Mouse (Mus musculus) embryo, embryonic 11.5 days (tissue): ENCODE measurements around the gene H2-DMa.

Source experiments
- DNase-seq: peaks from one replicate; pipeline ENCODE4 v3.0.0-alpha.2; 2012; ENCODE audit warnings: low read depth, low spot score

Gene H2-DMa

GRCm38 (mm10) chr17:34119249-34120179 is at the start of gene H2-DMa:
H2-DMa (plus strand) TSS chr17:34119541.
- DNase-seq: peak; percentile 98

DNA sequence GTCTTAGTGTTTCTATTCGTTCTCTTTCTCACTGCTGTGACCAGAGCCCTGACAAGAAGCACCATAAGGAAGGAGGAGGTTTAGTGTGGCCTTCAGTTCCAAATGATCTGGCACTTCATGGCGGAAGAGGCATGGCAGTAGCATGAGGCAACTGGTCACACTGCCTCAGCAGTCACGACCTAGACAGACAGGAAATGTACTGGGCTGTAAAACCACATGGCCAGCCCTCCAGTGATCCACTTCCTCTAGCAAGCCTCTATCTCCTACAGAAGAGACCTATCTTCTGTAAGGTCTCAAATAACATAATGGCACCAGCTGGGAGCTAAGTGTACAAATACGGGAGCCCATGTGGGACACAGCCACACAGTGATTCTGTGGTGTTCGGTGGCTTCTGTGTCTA is 47.2 kb upstream of the H2-DMa start:
- no peak for DNase-seq

DNA sequence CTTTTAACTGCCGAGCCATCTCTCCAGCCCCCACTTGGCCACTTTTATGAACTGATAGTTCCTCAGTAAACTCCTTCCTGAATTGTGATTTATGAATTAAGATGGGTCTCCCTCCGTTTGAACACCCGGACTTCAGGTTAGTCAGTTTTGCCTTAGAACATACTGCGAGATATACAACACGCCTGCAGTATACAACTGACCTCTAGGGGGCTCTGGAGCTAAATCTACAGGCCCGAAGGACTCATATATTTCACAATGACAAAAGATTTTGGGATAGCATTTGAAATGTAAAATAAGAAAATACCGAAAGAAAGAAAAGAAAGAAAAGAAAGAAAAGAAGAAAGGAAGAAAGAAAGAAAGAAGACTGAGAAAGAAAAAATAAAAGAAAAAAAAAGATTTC is 44.1 kb upstream of the H2-DMa start:
- peak; percentile 40 for DNase-seq

DNA sequence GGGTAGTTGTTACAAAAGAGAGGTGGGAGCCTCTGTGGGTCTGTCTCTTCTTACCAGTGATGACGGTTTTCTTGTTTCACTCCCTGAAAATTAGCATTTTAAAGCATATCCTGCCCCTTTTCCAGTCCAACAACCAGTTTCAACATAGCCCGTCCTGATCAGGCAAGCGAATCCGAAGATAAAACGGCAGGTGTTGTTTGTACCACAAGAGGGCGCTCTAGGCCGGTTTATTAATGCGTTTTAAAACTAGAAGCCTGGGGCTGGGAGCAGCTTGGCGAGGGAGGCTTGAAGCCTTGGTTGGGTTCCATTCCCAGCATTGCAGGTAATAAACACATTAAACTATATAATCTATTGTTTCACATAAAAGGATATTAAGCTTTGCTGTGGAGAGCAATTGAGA is 41.8 kb upstream of the H2-DMa start:
- peak; percentile 75 for DNase-seq

GRCm38 (mm10) chr17:34078148-34078547 is 41.2 kb upstream of the H2-DMa start:
- no peak for DNase-seq

DNA sequence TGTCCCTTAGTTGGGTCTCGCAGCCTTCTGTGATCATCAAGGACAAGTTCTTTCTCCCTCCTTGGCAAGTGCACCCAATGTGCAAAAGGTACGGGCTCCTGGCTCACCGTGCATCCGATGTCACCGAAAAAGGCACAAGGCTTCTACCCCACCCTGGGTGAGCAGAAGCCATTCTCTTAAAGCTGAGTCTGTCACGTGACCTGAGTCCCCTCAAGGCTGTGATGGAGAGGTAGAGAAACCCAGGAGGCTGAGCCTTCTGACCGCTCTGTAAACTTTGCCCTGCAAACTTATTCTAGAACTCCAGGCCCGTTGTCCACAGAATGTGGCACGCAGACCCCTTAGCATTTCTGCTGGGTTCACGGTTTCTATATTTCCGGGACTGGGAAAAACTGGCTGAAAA is 40.3 kb upstream of the H2-DMa start:
- DNase-seq: no peak

DNA sequence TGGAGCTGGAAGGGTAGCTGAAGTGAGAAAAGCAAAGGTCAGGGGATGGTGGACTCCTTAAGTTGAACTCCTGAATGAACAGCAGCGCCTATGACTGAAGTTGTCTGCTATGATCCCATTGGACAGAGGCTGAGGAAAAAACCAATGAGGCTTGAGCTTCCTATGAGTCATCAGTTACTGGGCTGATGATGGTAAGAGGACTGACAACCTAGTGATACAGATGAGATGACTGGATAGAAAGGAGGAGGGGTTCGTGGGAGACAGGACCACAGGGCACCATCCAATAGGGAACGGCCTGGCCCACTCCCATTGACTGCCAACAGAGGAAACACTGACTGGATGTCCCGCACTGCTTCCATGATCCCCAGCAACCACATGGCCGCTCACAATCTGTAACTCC is 39.7 kb upstream of the H2-DMa start:
- peak; percentile 23 for DNase-seq

DNA sequence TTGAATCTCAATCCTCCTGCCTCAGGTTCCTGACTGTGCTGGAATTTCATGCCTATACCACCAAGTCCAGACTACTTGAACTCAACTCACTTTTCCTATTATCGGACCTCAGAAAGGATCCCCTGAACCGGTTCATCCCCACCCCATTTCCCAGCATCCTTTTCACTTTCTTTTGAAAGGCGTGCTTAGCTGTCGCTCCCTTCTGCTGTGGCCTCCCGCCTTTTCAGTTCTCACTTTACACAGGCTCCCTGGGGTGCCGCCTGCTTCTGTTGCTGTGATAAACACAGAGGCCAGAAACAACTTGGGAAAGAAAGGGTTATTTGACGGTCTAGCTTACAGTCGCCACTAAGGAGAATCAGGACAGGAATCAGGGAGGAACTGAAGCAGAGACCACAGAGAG is 36.2 kb upstream of the H2-DMa start:
- DNase-seq: no peak

- no peak for DNase-seq
Observed at GRCm38 (mm10) chr17:34087386-34087785, 32.0 kb upstream of the H2-DMa start.

DNA sequence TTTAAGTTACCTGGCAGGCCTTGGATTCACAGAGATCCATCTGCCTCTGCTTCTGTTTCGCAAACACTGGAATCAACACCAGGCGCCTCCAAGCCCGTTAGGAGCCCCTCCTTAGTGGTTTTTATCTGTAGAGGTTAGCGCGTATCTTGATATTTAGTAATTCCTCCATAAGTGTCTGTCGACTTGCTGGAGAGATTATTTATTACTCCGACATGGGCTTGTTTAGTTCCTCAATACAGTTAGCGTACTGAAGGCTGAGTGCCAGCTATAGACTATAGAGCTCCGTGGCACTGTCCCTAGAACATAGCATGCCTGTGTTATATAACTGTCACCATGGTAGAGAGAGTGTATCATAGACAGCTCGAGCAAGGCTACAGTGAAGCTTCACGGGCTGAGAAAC is 31.2 kb upstream of the H2-DMa start:
- DNase-seq: no peak

DNA sequence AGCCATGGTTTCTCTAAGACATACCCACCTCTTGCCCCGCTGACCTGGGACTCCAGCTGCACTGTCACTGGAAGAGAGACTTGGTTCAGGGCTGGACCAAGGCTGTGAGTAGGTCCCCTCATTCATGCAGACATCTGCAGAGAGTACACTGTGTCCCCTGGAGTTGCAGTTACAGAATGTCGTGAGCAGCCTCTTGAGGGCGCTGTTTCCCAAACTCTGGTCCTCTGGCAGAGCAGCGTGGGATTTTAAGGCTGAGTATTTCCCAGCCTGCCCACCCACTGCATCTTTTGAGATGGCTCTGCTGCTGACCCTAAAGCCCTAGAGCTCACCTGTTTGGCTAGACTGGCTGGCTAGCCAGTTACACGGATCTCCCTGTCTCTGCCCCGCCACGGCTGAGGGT is 28.4 kb upstream of the H2-DMa start:
- no peak for DNase-seq

- DNase-seq: no peak
Observed at GRCm38 (mm10) chr17:34092197-34092875, 27.0 kb upstream of the H2-DMa start, which contains the start of gene H2-Oa. H2-Oa (plus strand) TSS chr17:34092340.

GRCm38 (mm10) chr17:34093199-34093874 is 26.0 kb upstream of the H2-DMa start:
- DNase-seq: peak; percentile 72

- no peak for DNase-seq
Observed at GRCm38 (mm10) chr17:34094283-34095035, 24.9 kb upstream of the H2-DMa start.

DNA sequence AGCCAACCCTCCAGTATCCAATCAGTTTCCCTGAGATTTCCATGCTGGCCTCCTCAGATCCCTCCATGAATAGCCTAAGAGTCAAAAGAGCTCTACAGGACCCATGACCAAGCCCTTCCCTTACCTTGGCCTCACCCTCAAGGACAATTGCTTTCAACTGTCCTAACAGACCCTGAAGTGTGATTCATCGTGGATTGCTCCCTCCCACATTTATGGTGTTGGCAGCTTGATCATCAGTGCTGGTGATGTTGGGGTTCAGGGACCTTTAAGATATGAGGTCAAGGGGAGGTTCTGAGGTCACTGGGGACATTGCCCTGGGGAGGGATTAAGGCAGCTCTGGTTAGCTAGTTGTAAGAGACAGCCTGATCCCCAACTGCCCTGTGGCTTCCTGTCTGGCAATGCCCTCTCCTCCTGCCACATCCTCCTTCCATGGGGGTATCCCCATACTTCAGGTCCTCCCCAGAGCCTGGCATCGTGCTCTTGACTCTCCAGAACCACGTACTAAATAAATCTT is 22.8 kb upstream of the H2-DMa start:
- no peak for DNase-seq

DNA sequence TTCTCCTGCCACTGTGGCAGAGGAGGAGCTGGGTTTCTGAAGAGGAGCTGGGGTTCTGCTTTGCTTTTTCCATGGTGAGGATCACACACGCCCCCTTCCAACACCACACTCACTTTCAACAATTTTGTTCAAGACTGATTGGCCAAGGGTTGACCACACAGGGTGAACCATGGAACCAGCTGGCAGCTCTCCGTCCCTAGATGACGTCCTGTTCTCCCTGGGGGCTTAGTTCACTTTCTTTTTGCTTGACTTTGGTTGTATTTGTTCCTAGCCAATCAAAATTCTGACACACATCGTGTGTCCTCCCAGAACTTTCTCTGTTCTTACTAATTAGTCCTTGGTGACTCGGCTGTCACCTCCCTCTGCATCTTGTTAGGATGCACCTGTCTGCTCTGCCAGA is 22.1 kb upstream of the H2-DMa start:
- DNase-seq: no peak

- DNase-seq: no peak
Observed at GRCm38 (mm10) chr17:34098709-34099479, 20.4 kb upstream of the H2-DMa start.

- DNase-seq: no peak
Observed at GRCm38 (mm10) chr17:34099531-34099930, 19.8 kb upstream of the H2-DMa start.

- DNase-seq: no peak
Observed at GRCm38 (mm10) chr17:34101185-34101584, 18.2 kb upstream of the H2-DMa start.

GRCm38 (mm10) chr17:34101604-34102032 is 17.7 kb upstream of the H2-DMa start:
- DNase-seq: peak; percentile 82
